Mouse (Mus musculus) stomach, embryonic 14.5 days (tissue): ENCODE data around the gene Papolb. TPM values are rescaled to one million over a fixed set of nuclear protein-coding genes. Genes with fewer than 3 reads are reported as not detected.

Experiments
- ATAC-seq: fragments of 200-750 bp; cut with Nextera tagmentation; 2 replicates; pipeline ENCODE4 v1.8.0; 2017; ENCODE audit warnings: low read depth, moderate TSS enrichment; ENCODE audit not compliant: insufficient number of reproducible peaks, insufficient read depth, low FRiP score
- H3K27ac ChIP-seq: fragments of 300-500 bp; sonication (generic); 2 replicates; pipeline ENCODE4 v1.5.1; 2014; ENCODE audit warnings: mild to moderate bottlenecking, low read length, moderate library complexity, mixed read lengths
- H3K27me3 ChIP-seq: fragments of 300-500 bp; sonication (generic); 2 replicates; pipeline ENCODE4 v1.6.1; 2014; ENCODE audit warnings: low read length, control low read depth, mixed read lengths; ENCODE audit not compliant: control insufficient read depth, insufficient read depth
- H3K36me3 ChIP-seq: fragments of 300-500 bp; sonication (generic); 2 replicates; pipeline ENCODE4 v1.6.1; 2014; ENCODE audit warnings: mild to moderate bottlenecking, control low read depth, low read length, moderate library complexity, mixed read lengths; ENCODE audit not compliant: control insufficient read depth, insufficient read depth
- H3K4me1 ChIP-seq: fragments of 300-500 bp; sonication (generic); 2 replicates; pipeline ENCODE4 v1.6.1; 2014; ENCODE audit warnings: low read length, control low read depth, mixed read lengths; ENCODE audit not compliant: control insufficient read depth, insufficient read depth
- H3K4me2 ChIP-seq: fragments of 300-500 bp; sonication (generic); replicated peaks from 2 replicates; pipeline ENCODE4 v1.6.1; 2014; ENCODE audit warnings: low read depth, low read length, control low read depth
- H3K4me3 ChIP-seq: fragments of 300-500 bp; sonication (generic); 2 replicates; pipeline ENCODE4 v1.5.1; 2014; ENCODE audit warnings: low read depth, low read length, control low read depth
- H3K9ac ChIP-seq: fragments of 300-500 bp; sonication (generic); replicated peaks from 2 replicates; pipeline ENCODE4 v1.6.1; 2014; ENCODE audit warnings: low read depth, mild to moderate bottlenecking, control low read depth, low read length, moderate library complexity, mixed read lengths
- H3K9me3 ChIP-seq: fragments of 300-500 bp; sonication (generic); 2 replicates; pipeline ENCODE4 v1.6.1; 2016; ENCODE audit warnings: low read depth, low read length, control low read depth; ENCODE audit not compliant: control insufficient read depth
- WGBS: fragments of 180-500 bp; shearing (Covaris S2); extraction: QIAGEN DNeasy Blood & Tissue Kit; methylation state at CpG from one replicate; pipeline ENCODE4 v1.1.7; 2014; 5-methylcytosine and 5-hydroxymethylcytosine counted together
- polyA plus RNA-seq: library from polyadenylated mRNA; unstranded; fragments of >200 nt; fragmentation: Nextera tagmentation; extraction: Ambion mirVana; gene quantifications from 2 replicates; pipeline ENCODE4 v1.2.1, GENCODE M21; 2014

The Papolb gene
- polyA plus RNA-seq, 1 experiment from 2014 or later = 0.07 TPM

DNA sequence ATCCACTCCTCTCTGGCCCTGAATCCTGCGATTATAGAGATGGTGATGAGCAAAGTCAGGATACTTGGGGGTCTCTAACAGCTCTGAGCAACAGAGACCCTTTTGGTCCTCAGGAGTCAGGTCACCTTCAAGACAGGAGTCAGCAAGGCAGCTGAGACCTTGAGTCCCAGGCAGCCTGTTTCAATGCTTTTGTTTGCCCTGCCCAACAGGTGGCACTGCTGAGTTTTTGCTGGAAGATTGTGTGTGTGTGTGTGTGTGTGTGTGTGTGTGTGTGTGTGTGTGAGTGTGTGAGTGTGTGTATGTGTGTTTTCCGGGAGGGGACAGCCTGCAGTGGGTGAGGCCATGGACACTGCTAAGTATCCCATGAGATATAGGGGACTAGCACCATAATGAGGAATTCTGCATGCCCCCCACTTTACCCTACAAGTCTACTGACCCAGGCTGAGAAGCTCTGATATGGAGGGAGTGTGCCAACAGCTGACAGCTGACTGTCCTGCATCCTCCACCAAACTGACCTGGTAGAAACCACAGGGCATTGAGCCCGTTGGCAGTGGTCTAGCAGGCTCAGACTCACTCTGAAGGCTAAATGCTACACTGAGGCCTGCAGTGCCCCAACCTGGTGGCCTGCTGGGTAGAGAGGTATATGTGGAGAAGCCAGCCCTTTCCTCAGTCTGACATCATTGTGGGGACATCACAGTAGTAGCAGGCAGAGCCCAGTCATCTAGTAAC, 24.0 kb downstream of the Papolb start:
- no peak overlapping the region for H3K4me2 ChIP-seq
- WGBS = 69% methylated on average over 3 of the region's 3 CpGs
- no peaks in the 10 kb centered on the region for H3K9me3 ChIP-seq
- no peak overlapping the region for H3K27ac ChIP-seq
- no peak overlapping the region for H3K4me3 ChIP-seq
- H3K36me3 ChIP-seq = no peaks in the 10 kb centered on the region
- H3K27me3 ChIP-seq = no peaks in the 10 kb centered on the region
- no peak overlapping the region for H3K9ac ChIP-seq
- ATAC-seq = no peak
- H3K4me1 ChIP-seq = peaks cover 10% of the 10 kb centered on the region

DNA sequence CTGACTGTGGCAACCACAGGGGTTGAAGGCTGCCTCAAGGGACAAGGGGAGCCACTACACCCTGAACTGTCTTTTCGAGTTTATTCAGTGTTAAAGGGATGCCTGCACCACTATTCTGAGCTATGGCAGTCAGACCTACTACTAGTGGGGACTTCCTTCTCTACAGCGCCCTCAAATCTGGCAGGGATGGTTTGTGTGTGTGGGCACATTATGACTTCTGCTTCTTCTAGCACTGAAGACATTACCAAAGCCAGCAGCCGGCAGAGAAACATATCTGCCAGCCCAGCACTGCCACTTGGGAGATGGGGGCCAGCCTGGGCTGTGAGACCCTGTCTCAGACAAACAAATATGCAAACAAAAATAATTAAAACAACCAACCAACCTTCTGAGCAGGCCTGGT, 25.7 kb downstream of the Papolb start:
- 80% methylated on average over 3 of the region's 3 CpGs for WGBS
- no peak for ATAC-seq

DNA sequence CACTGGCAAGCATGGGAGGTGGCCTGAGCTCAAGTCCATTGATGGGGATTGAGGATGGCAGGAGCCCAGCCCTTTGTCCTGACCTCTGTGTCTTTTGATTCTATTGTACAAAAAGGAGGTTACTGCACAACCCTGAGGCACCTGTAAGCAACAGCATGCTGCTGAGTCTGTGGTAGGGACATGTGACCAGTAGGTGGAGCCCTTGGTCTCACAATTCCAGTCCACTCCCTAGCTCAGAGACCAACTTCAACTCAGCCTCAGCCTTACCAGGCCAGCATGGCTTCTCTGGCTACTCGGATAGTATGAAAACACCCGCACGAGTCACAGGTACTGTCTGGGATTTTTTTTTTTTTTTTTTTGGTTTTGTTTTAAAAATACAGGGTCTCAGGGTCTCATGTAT, 27.5 kb downstream of the Papolb start:
- WGBS = 0% methylated on average over 3 of the region's 3 CpGs
- H3K27ac ChIP-seq = no peak overlapping the region
- H3K9me3 ChIP-seq = no peaks in the 10 kb centered on the region
- no peak overlapping the region for H3K4me3 ChIP-seq
- no peaks in the 10 kb centered on the region for H3K27me3 ChIP-seq
- H3K9ac ChIP-seq = no peak overlapping the region
- H3K4me2 ChIP-seq = no peak overlapping the region
- peak; percentile 73 for ATAC-seq
- peaks cover 3% of the 10 kb centered on the region; the same call in 1 of the 2 replicates for H3K4me1 ChIP-seq
- no peaks in the 10 kb centered on the region for H3K36me3 ChIP-seq

More for the DNA sequence above, 25.7 kb downstream of the Papolb start:
- H3K4me2 ChIP-seq = no peak overlapping the region
- no peaks in the 10 kb centered on the region for H3K36me3 ChIP-seq
- H3K9me3 ChIP-seq = no peaks in the 10 kb centered on the region
- H3K4me3 ChIP-seq = no peak overlapping the region
- peaks cover 3% of the 10 kb centered on the region for H3K4me1 ChIP-seq
- H3K27ac ChIP-seq = no peak overlapping the region
- no peaks in the 10 kb centered on the region for H3K27me3 ChIP-seq
- H3K9ac ChIP-seq = no peak overlapping the region

DNA sequence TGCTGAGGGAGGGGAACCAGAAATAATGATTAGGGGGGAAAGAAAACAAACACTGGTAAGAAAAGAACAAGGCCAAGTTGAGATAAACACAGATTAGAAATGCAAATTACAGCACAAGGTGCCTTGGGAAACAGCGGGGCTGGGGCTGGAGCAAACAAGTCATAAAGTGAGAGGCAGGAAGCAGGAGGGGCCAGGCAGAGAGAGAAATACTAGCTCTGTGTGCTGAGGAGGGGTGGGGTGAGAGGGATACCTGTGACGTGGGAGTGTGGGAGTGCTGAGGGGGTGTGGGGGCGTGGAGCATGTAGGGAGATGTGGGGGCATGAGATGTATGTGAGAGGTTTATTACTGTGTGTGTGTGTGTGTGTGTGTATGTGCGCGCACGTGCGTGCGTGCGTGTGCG, 29.0 kb downstream of the Papolb start:
- Histone ChIP-seq H3K4me1 (peaks cover 3% of the 10 kb centered on the region; the same call in 1 of the 2 replicates), H3K36me3 (no peaks in the 10 kb centered on the region), H3K27ac (no peak overlapping the region), H3K9ac (no peak overlapping the region), H3K4me2 (no peak overlapping the region), H3K9me3 (no peaks in the 10 kb centered on the region), H3K27me3 (no peaks in the 10 kb centered on the region), H3K4me3 (no peak overlapping the region)
- 70% methylated on average over 10 of the region's 10 CpGs for WGBS
- ATAC-seq = 0 out of 2 replicates have a peak, but pooled peaks have one; percentile 26

DNA sequence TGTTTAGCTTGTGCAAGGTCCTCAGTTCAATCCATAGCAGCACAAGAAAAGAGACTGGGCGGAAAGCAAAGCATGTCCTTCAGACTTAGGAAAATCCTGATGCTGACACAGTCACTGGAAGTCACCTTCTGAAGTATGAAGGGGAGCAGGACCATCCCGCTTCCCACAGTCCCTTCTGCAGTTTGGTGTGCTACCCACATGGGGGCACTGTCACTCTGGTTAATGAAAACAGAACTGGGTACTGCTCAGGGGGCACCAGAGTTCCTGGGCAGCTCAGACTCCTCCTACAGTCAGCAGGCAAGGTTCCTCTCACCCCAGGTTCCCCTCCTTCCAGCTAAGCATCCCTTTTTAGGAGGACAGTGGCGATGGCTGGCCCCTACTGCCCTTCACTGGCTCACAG, 30.9 kb downstream of the Papolb start:
- Histone ChIP-seq H3K36me3 (no peaks in the 10 kb centered on the region), H3K9ac (no peak overlapping the region), H3K27me3 (no peaks in the 10 kb centered on the region), H3K4me1 (peaks cover 3% of the 10 kb centered on the region; the same call in 1 of the 2 replicates), H3K9me3 (no peaks in the 10 kb centered on the region), H3K4me2 (no peak overlapping the region), H3K27ac (no peak overlapping the region), H3K4me3 (no peak overlapping the region)
- WGBS = 52% methylated on average over 3 of the region's 3 CpGs
- ATAC-seq = no peak

DNA sequence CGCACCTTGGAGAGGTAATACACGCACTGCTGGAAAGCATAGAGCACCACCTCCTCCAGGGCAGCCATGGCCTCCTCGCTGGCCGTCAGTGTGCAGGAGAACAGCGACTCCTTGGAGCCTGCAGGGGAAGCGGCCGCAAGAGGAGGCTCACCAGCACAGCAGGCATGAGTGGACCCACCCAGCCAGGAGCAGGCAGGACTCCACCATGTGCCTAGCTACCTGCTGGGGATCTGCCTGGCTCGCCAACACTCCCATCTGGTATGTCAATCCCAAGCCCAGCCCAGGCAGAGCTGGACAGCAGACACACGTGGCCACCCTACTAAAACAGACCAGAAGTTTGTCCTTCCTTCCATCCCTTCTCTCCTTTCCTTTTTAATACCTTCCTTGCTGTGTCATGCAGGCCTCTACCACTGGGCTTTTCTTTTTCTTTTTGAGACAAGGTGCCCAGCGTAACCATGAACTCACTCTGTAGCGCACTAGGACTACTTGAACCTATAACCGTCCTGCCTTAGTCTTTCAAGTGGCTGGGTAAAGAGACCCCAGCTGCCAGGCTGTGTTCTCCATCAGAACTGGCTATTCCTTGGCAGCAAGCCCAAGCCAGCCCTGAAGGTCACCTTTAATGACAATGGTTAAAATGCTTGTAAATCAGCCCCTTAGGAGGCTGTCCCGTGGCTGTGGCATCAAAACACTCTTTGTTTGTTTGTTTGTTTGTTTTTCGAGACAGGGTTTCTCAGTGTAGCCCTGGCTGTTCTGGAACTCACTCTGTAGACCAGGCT, 34.4 kb downstream of the Papolb start:
- no peak overlapping the region for H3K4me3 ChIP-seq
- H3K9me3 ChIP-seq = no peaks in the 10 kb centered on the region
- H3K36me3 ChIP-seq = no peaks in the 10 kb centered on the region
- H3K27me3 ChIP-seq = no peaks in the 10 kb centered on the region
- ATAC-seq = 0 out of 2 replicates have a peak, but pooled peaks have one; percentile 12
- H3K27ac ChIP-seq = no peak overlapping the region
- no peaks in the 10 kb centered on the region for H3K4me1 ChIP-seq
- no peak overlapping the region for H3K9ac ChIP-seq
- WGBS = 59% methylated on average over 14 of the region's 14 CpGs
- H3K4me2 ChIP-seq = no peak overlapping the region

DNA sequence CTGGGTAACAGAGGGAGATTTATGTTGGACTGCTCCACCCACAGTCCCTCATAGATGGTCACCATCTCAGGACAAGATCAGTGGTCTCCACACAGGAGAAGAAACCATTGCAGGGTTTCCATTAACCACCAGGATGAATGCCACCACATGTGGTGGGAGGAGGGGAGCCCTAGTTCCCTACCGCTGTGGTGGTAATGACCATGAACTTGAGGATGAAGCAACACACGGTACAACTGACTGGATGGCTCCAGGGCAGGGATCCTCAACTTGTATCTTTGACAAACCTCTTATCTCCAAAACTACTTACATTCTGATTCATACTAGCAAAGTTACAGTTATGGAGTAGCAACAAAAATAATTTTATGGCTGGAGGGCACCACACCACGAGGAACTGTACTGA, 36.6 kb downstream of the Papolb start:
- no peaks in the 10 kb centered on the region for H3K27me3 ChIP-seq
- H3K27ac ChIP-seq = no peak overlapping the region
- H3K4me1 ChIP-seq = no peaks in the 10 kb centered on the region
- ATAC-seq = no peak
- H3K9ac ChIP-seq = no peak overlapping the region
- no peak overlapping the region for H3K4me3 ChIP-seq
- 84% methylated on average over 3 of the region's 3 CpGs for WGBS
- H3K36me3 ChIP-seq = no peaks in the 10 kb centered on the region
- no peaks in the 10 kb centered on the region for H3K9me3 ChIP-seq
- no peak overlapping the region for H3K4me2 ChIP-seq

DNA sequence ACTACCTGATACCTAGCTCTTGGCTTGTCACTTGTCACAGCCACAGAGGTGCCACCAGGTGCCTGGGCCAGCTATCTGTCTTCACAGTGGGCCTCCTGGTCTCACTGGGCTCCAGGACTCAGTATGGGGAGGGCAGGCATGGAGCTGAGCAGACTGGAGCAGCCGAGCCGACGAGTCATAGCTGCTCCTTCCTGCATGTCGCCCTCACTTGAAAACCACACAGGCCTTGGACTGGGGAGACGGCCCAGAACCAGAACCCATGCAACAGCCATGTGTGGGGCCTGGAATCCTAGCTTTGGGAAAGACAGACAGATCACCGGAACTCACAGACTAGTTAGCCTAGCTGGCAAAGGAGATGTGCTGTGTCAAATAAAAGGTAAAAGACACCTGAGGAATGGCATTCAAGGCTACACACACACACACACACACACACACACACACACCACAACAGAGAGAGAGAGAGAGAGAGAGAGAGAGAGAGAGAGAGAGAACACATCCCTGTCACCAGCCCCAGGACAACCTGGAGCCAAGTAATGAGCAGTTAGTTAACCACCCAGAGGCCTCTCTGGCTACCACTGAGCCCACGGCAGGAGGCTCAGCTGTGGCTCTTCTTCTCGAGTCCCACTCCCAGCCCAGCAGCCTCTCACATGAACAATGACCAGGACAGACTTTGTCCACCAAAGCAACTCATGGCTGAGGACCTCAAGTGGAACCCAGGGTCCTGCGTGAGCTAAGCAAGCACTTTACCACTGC, 39.7 kb downstream of the Papolb start:
- 71% methylated on average over 9 of the region's 9 CpGs for WGBS
- no peak for ATAC-seq
- Histone ChIP-seq H3K36me3 (no peaks in the 10 kb centered on the region), H3K4me1 (no peaks in the 10 kb centered on the region), H3K9me3 (no peaks in the 10 kb centered on the region), H3K27ac (no peak overlapping the region), H3K4me2 (no peak overlapping the region), H3K9ac (no peak overlapping the region), H3K27me3 (no peaks in the 10 kb centered on the region), H3K4me3 (no peak overlapping the region)
